Mouse (Mus musculus) thymus, adult 2 months (tissue): ENCODE results near the gene Shh. TPM values are rescaled to one million over a fixed set of nuclear protein-coding genes. Genes with fewer than 3 reads are reported as not detected.

ENCODE experiments used
- DNase-seq: peaks from one replicate; pipeline ENCODE4 v3.0.0; 2021
- H3K27ac ChIP-seq: fragments of 200-500 bp; 2 replicates; pipeline ENCODE4 v1.5.1; 2012; ENCODE audit warnings: low read length, control low read depth; ENCODE audit not compliant: control insufficient read depth, insufficient read depth
- H3K27me3 ChIP-seq: fragments of 200-500 bp; 2 replicates; pipeline ENCODE4 v1.6.1; 2012; ENCODE audit warnings: mild to moderate bottlenecking, low read length, moderate library complexity, mixed read lengths; ENCODE audit not compliant: control insufficient read depth, insufficient read depth
- H3K36me3 ChIP-seq: fragments of 200-500 bp; 2 replicates; pipeline ENCODE4 v1.6.1; 2012; ENCODE audit warnings: mild to moderate bottlenecking, low read length, moderate library complexity; ENCODE audit not compliant: control insufficient read depth, insufficient read depth
- H3K4me1 ChIP-seq: fragments of 200-500 bp; replicated peaks from 2 replicates; pipeline ENCODE4 v1.6.1; 2012; ENCODE audit warnings: low read length; ENCODE audit not compliant: control insufficient read depth, insufficient read depth
- H3K4me3 ChIP-seq: fragments of 200-500 bp; 2 replicates; pipeline ENCODE4 v1.5.1; 2012; ENCODE audit warnings: mild to moderate bottlenecking, low read length, control low read depth, moderate library complexity; ENCODE audit not compliant: control insufficient read depth, insufficient read depth
- CTCF ChIP-seq: fragments of 200-500 bp; IDR thresholded peaks from 2 replicates; pipeline ENCODE4 v1.5.1; 2012; ENCODE audit warnings: mild to moderate bottlenecking, control low read depth, low read length, moderate library complexity, borderline replicate concordance; ENCODE audit not compliant: control insufficient read depth, poor library complexity, insufficient read depth; ENCODE audit errors: extremely low read depth
- POLR2A ChIP-seq: fragments of 200-500 bp; IDR thresholded peaks from 2 replicates; pipeline ENCODE4 v1.6.1; 2012; ENCODE audit warnings: mild to moderate bottlenecking, low read length, control low read depth, moderate library complexity; ENCODE audit not compliant: control insufficient read depth, poor library complexity, insufficient read depth; ENCODE audit errors: extremely low read depth
- WGBS: fragments of 180-500 bp; shearing (Covaris S2); methylation state at CpG from one replicate; pipeline ENCODE4 v1.1.7; 2018; 5-methylcytosine and 5-hydroxymethylcytosine counted together
- polyA plus RNA-seq: library from polyadenylated mRNA; depleted of rRNA; stranded (reverse); fragments of >200 nt; gene quantifications from 2 replicates; pipeline ENCODE4 v1.2.3, GENCODE M21; 2012

Gene Shh
- polyA plus RNA-seq, 1 experiment: 0.05 TPM

GRCm38 (mm10) chr5:28465099-28465406, 2.0 kb downstream of the Shh start:
- WGBS: 9% methylated on average over 28 of the region's 29 CpGs
- DNase-seq: no peak

DNA sequence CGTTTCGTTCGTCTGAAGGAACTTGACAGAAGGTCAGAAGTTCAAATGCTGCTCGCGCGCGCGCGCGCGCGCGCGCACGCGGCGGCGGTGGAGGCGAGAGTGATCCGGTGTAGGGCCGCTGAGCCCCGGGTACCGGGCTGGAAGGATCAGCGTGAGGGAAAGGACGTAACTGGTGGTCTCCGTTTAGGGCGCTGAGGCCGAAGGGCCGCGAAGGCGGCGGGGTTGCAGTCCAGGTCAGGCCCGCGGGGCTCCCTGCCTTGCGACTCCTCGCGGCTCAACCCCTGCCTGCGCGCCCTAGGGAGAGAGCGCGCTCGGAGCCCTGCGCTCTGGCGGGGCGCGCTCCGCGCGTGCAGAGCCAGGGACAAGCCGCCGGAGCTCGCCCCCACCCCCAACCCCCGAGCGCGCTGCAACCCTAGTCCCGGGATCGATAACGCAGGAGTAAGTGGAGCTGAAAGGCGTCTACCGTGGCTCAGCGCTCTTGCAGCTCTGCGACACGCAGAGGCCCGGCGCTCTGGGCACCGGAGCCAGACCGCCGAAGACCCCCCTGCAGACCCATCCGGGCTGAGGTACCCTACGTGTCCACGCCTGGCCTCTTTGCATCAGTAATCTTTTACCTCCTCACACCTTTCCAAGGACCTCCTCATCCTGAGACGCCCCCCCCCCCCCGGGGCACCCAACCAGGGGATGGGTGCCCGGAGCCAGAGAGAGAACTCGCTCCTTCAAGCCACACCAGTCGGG, 2.5 kb downstream of the Shh start:
- no peak overlapping the region for H3K4me3 ChIP-seq
- no peaks in the 10 kb centered on the region for H3K4me1 ChIP-seq
- WGBS: 4% methylated on average over 76 of the region's 76 CpGs
- no peak overlapping the region for H3K27ac ChIP-seq
- H3K27me3 ChIP-seq: peaks cover 4% of the 10 kb centered on the region; the same call in 1 of the 2 replicates
- TF ChIP-seq CTCF (no peak), POLR2A (no peak)
- no peak for DNase-seq
- no peaks in the 10 kb centered on the region for H3K36me3 ChIP-seq

More at GRCm38 (mm10) chr5:28465099-28465406, 2.0 kb downstream of the Shh start:
- Histone ChIP-seq H3K27ac (no peak overlapping the region), H3K4me1 (no peaks in the 10 kb centered on the region), H3K27me3 (peaks cover 4% of the 10 kb centered on the region; the same call in 1 of the 2 replicates), H3K4me3 (no peak overlapping the region), H3K36me3 (no peaks in the 10 kb centered on the region)
- TF ChIP-seq CTCF: no peak
- no peak for TF ChIP-seq POLR2A

DNA sequence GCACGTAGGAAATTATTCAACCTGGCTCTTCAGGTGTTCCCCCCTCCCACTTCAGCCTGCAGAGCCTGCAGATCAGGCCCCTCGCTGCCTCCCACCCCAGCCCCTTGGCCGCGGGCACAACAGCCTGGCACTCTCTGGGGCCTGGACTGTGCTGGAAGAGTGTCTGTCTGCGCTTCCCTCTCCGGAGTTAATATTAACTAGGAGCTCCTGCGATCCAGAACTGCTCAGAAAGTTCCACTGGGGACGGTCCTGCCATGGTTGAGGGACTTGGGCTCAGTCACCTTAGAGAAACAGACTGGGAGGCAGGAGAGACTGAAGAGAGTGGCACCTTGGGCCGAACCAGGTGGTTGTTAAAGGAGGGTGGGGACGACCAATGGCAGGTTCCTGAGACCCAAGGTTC, 3.4 kb downstream of the Shh start:
- no peaks in the 10 kb centered on the region for H3K4me1 ChIP-seq
- no peak for DNase-seq
- no peak overlapping the region for H3K27ac ChIP-seq
- H3K27me3 ChIP-seq: peaks cover 4% of the 10 kb centered on the region; the same call in 1 of the 2 replicates
- no peaks in the 10 kb centered on the region for H3K36me3 ChIP-seq
- WGBS: 10% methylated on average over 10 of the region's 10 CpGs
- TF ChIP-seq POLR2A (no peak), CTCF (no peak)
- H3K4me3 ChIP-seq: no peak overlapping the region

GRCm38 (mm10) chr5:28462741-28463590, 4.1 kb downstream of the Shh start:
- 11% methylated on average over 33 of the region's 33 CpGs for WGBS
- peaks cover 8% of the 10 kb centered on the region; the same call in 1 of the 2 replicates for H3K27me3 ChIP-seq
- H3K27ac ChIP-seq: no peak overlapping the region
- no peak overlapping the region for H3K4me3 ChIP-seq
- no peak for DNase-seq
- no peaks in the 10 kb centered on the region for H3K4me1 ChIP-seq
- H3K36me3 ChIP-seq: no peaks in the 10 kb centered on the region
- TF ChIP-seq CTCF (no peak), POLR2A (no peak)

DNA sequence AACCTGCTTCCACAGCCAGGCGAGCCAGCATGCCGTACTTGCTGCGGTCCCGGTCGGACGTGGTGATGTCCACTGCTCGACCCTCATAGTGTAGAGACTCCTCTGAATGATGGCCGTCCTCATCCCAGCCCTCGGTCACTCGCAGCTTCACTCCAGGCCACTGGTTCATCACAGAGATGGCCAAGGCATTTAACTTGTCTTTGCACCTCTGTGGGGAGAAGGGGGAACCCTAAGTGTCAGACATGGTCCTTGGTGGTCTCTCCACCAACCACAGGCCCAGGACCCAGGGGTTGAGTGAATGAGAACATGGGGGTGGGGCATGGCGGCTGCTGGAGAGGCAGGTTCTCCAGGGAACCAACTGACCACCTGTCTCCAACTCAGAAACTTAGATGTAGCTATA, 5.7 kb downstream of the Shh start:
- DNase-seq: no peak
- peaks cover 10% of the 10 kb centered on the region; the same call in 1 of the 2 replicates for H3K27me3 ChIP-seq
- 30% methylated on average over 11 of the region's 11 CpGs for WGBS
- TF ChIP-seq CTCF (no peak), POLR2A (no peak)
- H3K27ac ChIP-seq: no peak overlapping the region
- H3K36me3 ChIP-seq: no peaks in the 10 kb centered on the region
- H3K4me1 ChIP-seq: no peaks in the 10 kb centered on the region
- H3K4me3 ChIP-seq: no peak overlapping the region

GRCm38 (mm10) chr5:28460556-28461350, 6.3 kb downstream of the Shh start:
- DNase-seq: no peak
- TF ChIP-seq CTCF (no peak), POLR2A (no peak)
- H3K36me3 ChIP-seq: no peaks in the 10 kb centered on the region
- no peaks in the 10 kb centered on the region for H3K4me1 ChIP-seq
- no peak overlapping the region for H3K27ac ChIP-seq
- WGBS: 8% methylated on average over 17 of the region's 17 CpGs
- H3K27me3 ChIP-seq: peaks cover 10% of the 10 kb centered on the region; the same call in 1 of the 2 replicates
- H3K4me3 ChIP-seq: no peak overlapping the region
